Mouse (Mus musculus): ENCODE data around the gene Midn.

GRCm38 (mm10) chr10:80199440-80200008, 51.5 kb downstream of the Midn start:
- TF ChIP-seq SIN3A (IDR thresholded peaks at IDR 0.05; ENCODE audit: low read length), result no peak
- no peak for TF ChIP-seq TAL1 (IDR thresholded peaks at IDR 0.05; ENCODE audit: low read length)
- no peak for TF ChIP-seq GATA1 (IDR thresholded peaks at IDR 0.05; ENCODE audit: low read depth, low read length)
- TF ChIP-seq CTCF (IDR thresholded peaks at IDR 0.05 in 2 of 3, conservative IDR thresholded peaks at IDR 0.05 in 1 of 3; ENCODE audit: control insufficient read depth in 1 of 3, insufficient read depth in 1 of 3, low read depth in 2 of 3, low read length in 3 of 3, poor library complexity in 1 of 3, severe bottlenecking in 1 of 3), result peak; percentile 89 to 92 (median 91)
- TF ChIP-seq ZMIZ1 (IDR thresholded peaks at IDR 0.05; ENCODE audit: low read depth, low read length), result no peak
- no peak for TF ChIP-seq MAZ (IDR thresholded peaks at IDR 0.05; ENCODE audit: low read depth, low read length)
- no peak for TF ChIP-seq MXI1 (IDR thresholded peaks at IDR 0.05; ENCODE audit: low read depth, low read length)

All from MEL (cell line).